Mouse (Mus musculus): Measurements from ENCODE around the gene Lce3b. TPM values are rescaled to one million over a fixed set of nuclear protein-coding genes. Genes with fewer than 3 reads are reported as not detected.

Lce3b gene
- polyA plus RNA-seq, 1 experiment from 2014 or later: not detected

- no peak for ATAC-seq (ENCODE audit: low read depth)
- no peaks in the 10 kb centered on the region for H3K27me3 ChIP-seq (ENCODE audit: control insufficient read depth, insufficient read depth, low read length)
- 72% methylated on average over 1 of the region's 1 CpGs for WGBS
- H3K9ac ChIP-seq (replicated peaks; ENCODE audit: low read depth, low read length): no peak within 1 kb of the TSS
- no peak within 1 kb of the TSS for H3K4me2 ChIP-seq (ENCODE audit: low read depth, low read length)
- no peaks in the 10 kb centered on the region for H3K9me3 ChIP-seq (ENCODE audit: control insufficient read depth, low read length)
- no peak within 1 kb of the TSS for H3K27ac ChIP-seq (ENCODE audit: low read depth, low read length)
- H3K36me3 ChIP-seq (ENCODE audit: control insufficient read depth, insufficient read depth, low read length): no peaks in the 10 kb centered on the region
- no peaks in the 10 kb centered on the region for H3K4me1 ChIP-seq (ENCODE audit: control insufficient read depth, insufficient read depth, low read length)
- no peak within 1 kb of the TSS for H3K4me3 ChIP-seq (ENCODE audit: low read depth, low read length)
Observed at GRCm38 (mm10) chr3:92944186-92944585, 11.4 kb downstream of the Lce3b start, which contains the start of gene Lce3c. Gene Lce3c (plus strand): TSS chr3:92944486.

GRCm38 (mm10) chr3:92957090-92957489, 24.3 kb downstream of the Lce3b start, which contains the start of gene Lce3d:
Gene Lce3d (plus strand): TSS chr3:92957390.
- no peak for ATAC-seq (ENCODE audit: low read depth)

GRCm38 (mm10) chr3:92966761-92967160, 34.0 kb downstream of the Lce3b start, which contains the start of gene Lce3e:
Gene Lce3e (plus strand): TSS chr3:92967061.
- H3K4me2 ChIP-seq (ENCODE audit: low read depth, low read length): no peak within 1 kb of the TSS
- H3K36me3 ChIP-seq (ENCODE audit: control insufficient read depth, insufficient read depth, low read length): no peaks in the 10 kb centered on the region
- WGBS: 86% methylated on average over 2 of the region's 2 CpGs
- H3K4me1 ChIP-seq (ENCODE audit: control insufficient read depth, insufficient read depth, low read length): no peaks in the 10 kb centered on the region
- no peak for ATAC-seq (ENCODE audit: low read depth)
- no peaks in the 10 kb centered on the region for H3K27me3 ChIP-seq (ENCODE audit: control insufficient read depth, insufficient read depth, low read length)
- H3K9me3 ChIP-seq (ENCODE audit: control insufficient read depth, low read length): no peaks in the 10 kb centered on the region
- no peak within 1 kb of the TSS for H3K9ac ChIP-seq (replicated peaks; ENCODE audit: low read depth, low read length)
- H3K27ac ChIP-seq (ENCODE audit: low read depth, low read length): no peak within 1 kb of the TSS
- H3K4me3 ChIP-seq (ENCODE audit: low read depth, low read length): no peak within 1 kb of the TSS

More at GRCm38 (mm10) chr3:92957090-92957489, 24.3 kb downstream of the Lce3b start, which contains the start of gene Lce3d:
- no peak within 1 kb of the TSS for H3K9ac ChIP-seq (replicated peaks; ENCODE audit: low read depth, low read length)
- H3K9me3 ChIP-seq (ENCODE audit: control insufficient read depth, low read length): no peaks in the 10 kb centered on the region
- H3K4me1 ChIP-seq (ENCODE audit: control insufficient read depth, insufficient read depth, low read length): no peaks in the 10 kb centered on the region
- H3K36me3 ChIP-seq (ENCODE audit: control insufficient read depth, insufficient read depth, low read length): no peaks in the 10 kb centered on the region
- no peak within 1 kb of the TSS for H3K27ac ChIP-seq (ENCODE audit: low read depth, low read length)
- H3K27me3 ChIP-seq (ENCODE audit: control insufficient read depth, insufficient read depth, low read length): no peaks in the 10 kb centered on the region
- H3K4me3 ChIP-seq (ENCODE audit: low read depth, low read length): no peak within 1 kb of the TSS
- 97% methylated on average over 1 of the region's 1 CpGs for WGBS
- H3K4me2 ChIP-seq (ENCODE audit: low read depth, low read length): no peak within 1 kb of the TSS

GRCm38 (mm10) chr3:92978484-92978883, 45.7 kb downstream of the Lce3b start:
- WGBS: 80% methylated on average over 2 of the region's 2 CpGs
- Histone ChIP-seq H3K27ac (ENCODE audit: low read depth, low read length) (no peak overlapping the region), H3K27me3 (ENCODE audit: control insufficient read depth, insufficient read depth, low read length) (no peaks in the 10 kb centered on the region), H3K4me3 (ENCODE audit: low read depth, low read length) (no peak overlapping the region), H3K4me2 (ENCODE audit: low read depth, low read length) (no peak overlapping the region), H3K9me3 (ENCODE audit: control insufficient read depth, low read length) (no peaks in the 10 kb centered on the region), H3K36me3 (ENCODE audit: control insufficient read depth, insufficient read depth, low read length) (no peaks in the 10 kb centered on the region), H3K4me1 (ENCODE audit: control insufficient read depth, insufficient read depth, low read length) (no peaks in the 10 kb centered on the region), H3K9ac (replicated peaks; ENCODE audit: low read depth, low read length) (no peak overlapping the region)
- no peak for ATAC-seq (ENCODE audit: low read depth)

Other genes starting within 250 kb of the Lce3b start
- not detected in 2 replicates for gene Lce1d, start 245.8 kb upstream of the Lce3b start, polyA plus RNA-seq (2014; fragmentation: Nextera tagmentation; extraction: Ambion mirVana)
- gene Lce1e, start 223.9 kb upstream of the Lce3b start, polyA plus RNA-seq (2014; fragmentation: Nextera tagmentation; extraction: Ambion mirVana): not detected in 2 replicates
- not detected in 2 replicates for gene Lce1f, start 212.6 kb upstream of the Lce3b start, polyA plus RNA-seq (2014; fragmentation: Nextera tagmentation; extraction: Ambion mirVana)
- not detected in 2 replicates for gene Gm38119, start 193.9 kb upstream of the Lce3b start, polyA plus RNA-seq (2014; fragmentation: Nextera tagmentation; extraction: Ambion mirVana)
- not detected in 2 replicates for gene Lce1g, start 180.6 kb upstream of the Lce3b start, polyA plus RNA-seq (2014; fragmentation: Nextera tagmentation; extraction: Ambion mirVana)
- gene Lce1h, start 167.9 kb upstream of the Lce3b start, polyA plus RNA-seq (2014; fragmentation: Nextera tagmentation; extraction: Ambion mirVana): not detected in 2 replicates
- gene Lce1i, start 154.1 kb upstream of the Lce3b start, polyA plus RNA-seq (2014; fragmentation: Nextera tagmentation; extraction: Ambion mirVana): not detected in 2 replicates
- not detected in 2 replicates for gene Lce1j, start 142.5 kb upstream of the Lce3b start, polyA plus RNA-seq (2014; fragmentation: Nextera tagmentation; extraction: Ambion mirVana)
- gene Lce1k, start 125.1 kb upstream of the Lce3b start, polyA plus RNA-seq (2014; fragmentation: Nextera tagmentation; extraction: Ambion mirVana): not detected in 2 replicates
- not detected in 2 replicates for gene Kprp, start 105.7 kb upstream of the Lce3b start, polyA plus RNA-seq (2014; fragmentation: Nextera tagmentation; extraction: Ambion mirVana)
- not detected in 2 replicates for gene Lce1l, start 81.7 kb upstream of the Lce3b start, polyA plus RNA-seq (2014; fragmentation: Nextera tagmentation; extraction: Ambion mirVana)
- gene 2310050C09Rik, start 62.8 kb upstream of the Lce3b start, polyA plus RNA-seq (2014; fragmentation: Nextera tagmentation; extraction: Ambion mirVana): not detected in 2 replicates
- not detected in 2 replicates for gene Lce3a, start 6.7 kb upstream of the Lce3b start, polyA plus RNA-seq (2014; fragmentation: Nextera tagmentation; extraction: Ambion mirVana)
- gene Lce3c, start 11.5 kb downstream of the Lce3b start, polyA plus RNA-seq (2014; fragmentation: Nextera tagmentation; extraction: Ambion mirVana): not detected in 2 replicates
- gene Lce3d, start 24.4 kb downstream of the Lce3b start, polyA plus RNA-seq (2014; fragmentation: Nextera tagmentation; extraction: Ambion mirVana): not detected in 2 replicates
- gene Lce3e, start 34.1 kb downstream of the Lce3b start, polyA plus RNA-seq (2014; fragmentation: Nextera tagmentation; extraction: Ambion mirVana): not detected in 2 replicates
- not detected in 2 replicates for gene Lce3f, start 59.2 kb downstream of the Lce3b start, polyA plus RNA-seq (2014; fragmentation: Nextera tagmentation; extraction: Ambion mirVana)
- 1.0 TPM in 1 of 2 replicates, not detected in the other for gene Crct1, start 82.7 kb downstream of the Lce3b start, polyA plus RNA-seq (2014; fragmentation: Nextera tagmentation; extraction: Ambion mirVana)
- gene Lce1m, start 86.1 kb downstream of the Lce3b start, polyA plus RNA-seq (2014; fragmentation: Nextera tagmentation; extraction: Ambion mirVana): not detected in 2 replicates
- not detected in 2 replicates for gene Gm4858, start 135.8 kb downstream of the Lce3b start, polyA plus RNA-seq (2014; fragmentation: Nextera tagmentation; extraction: Ambion mirVana)
- not detected in 2 replicates for gene Crnn, start 211.8 kb downstream of the Lce3b start, polyA plus RNA-seq (2014; fragmentation: Nextera tagmentation; extraction: Ambion mirVana)